Mouse (Mus musculus) midbrain, embryonic 16.5 days (tissue): ENCODE measurements around the gene Lrch1. TPM values are rescaled to one million over a fixed set of nuclear protein-coding genes. Genes with fewer than 3 reads are reported as not detected.

Source experiments
- ATAC-seq: fragments of 200-750 bp; cut with Nextera tagmentation; 2 replicates; pipeline ENCODE4 v1.8.0; 2017; ENCODE audit warnings: moderate TSS enrichment
- H3K27ac ChIP-seq: fragments of 300-500 bp; sonication (generic); 2 replicates; pipeline ENCODE4 v1.5.1; 2014; ENCODE audit warnings: mild to moderate bottlenecking, low read length, mixed read lengths
- H3K27me3 ChIP-seq: fragments of 300-500 bp; sonication (generic); 2 replicates; pipeline ENCODE4 v1.6.1; 2014; ENCODE audit warnings: low read depth, low read length, mixed read lengths; ENCODE audit not compliant: control insufficient read depth, insufficient read depth
- H3K36me3 ChIP-seq: fragments of 300-500 bp; sonication (generic); 2 replicates; pipeline ENCODE4 v1.6.1; 2014; ENCODE audit warnings: mild to moderate bottlenecking, low read length, moderate library complexity, mixed read lengths; ENCODE audit not compliant: control insufficient read depth, insufficient read depth
- H3K4me1 ChIP-seq: fragments of 300-500 bp; sonication (generic); 2 replicates; pipeline ENCODE4 v1.6.1; 2014; ENCODE audit warnings: mild to moderate bottlenecking, low read length, mixed read lengths; ENCODE audit not compliant: control insufficient read depth, insufficient read depth
- H3K4me2 ChIP-seq: fragments of 300-500 bp; sonication (generic); 2 replicates; pipeline ENCODE4 v1.6.1; 2014; ENCODE audit warnings: mild to moderate bottlenecking, low read length, mixed read lengths
- H3K4me3 ChIP-seq: fragments of 300-500 bp; sonication (generic); 2 replicates; pipeline ENCODE4 v1.5.1; 2014; ENCODE audit warnings: low read depth, mild to moderate bottlenecking, low read length, moderate library complexity, mixed read lengths
- H3K9ac ChIP-seq: fragments of 300-500 bp; sonication (generic); 2 replicates; pipeline ENCODE4 v1.6.1; 2014; ENCODE audit warnings: low read depth, low read length, mixed read lengths
- H3K9me3 ChIP-seq: fragments of 300-500 bp; sonication (generic); replicated peaks from 2 replicates; pipeline ENCODE4 v1.6.1; 2014; ENCODE audit warnings: mild to moderate bottlenecking, low read length, mixed read lengths; ENCODE audit not compliant: control insufficient read depth, poor library complexity, severe bottlenecking
- WGBS: fragments of 180-500 bp; shearing (Covaris S2); extraction: QIAGEN DNeasy Blood & Tissue Kit; methylation state at CpG from one replicate; pipeline ENCODE4 v1.1.7; 2014; 5-methylcytosine and 5-hydroxymethylcytosine counted together
- polyA plus RNA-seq: library from polyadenylated mRNA; unstranded; fragments of >200 nt; fragmentation: Nextera tagmentation; extraction: Ambion mirVana; gene quantifications from 2 replicates; pipeline ENCODE4 v1.2.1, GENCODE M21; 2015

The Lrch1 gene
- 19.7 and 19.9 TPM in 2 replicates for polyA plus RNA-seq

DNA sequence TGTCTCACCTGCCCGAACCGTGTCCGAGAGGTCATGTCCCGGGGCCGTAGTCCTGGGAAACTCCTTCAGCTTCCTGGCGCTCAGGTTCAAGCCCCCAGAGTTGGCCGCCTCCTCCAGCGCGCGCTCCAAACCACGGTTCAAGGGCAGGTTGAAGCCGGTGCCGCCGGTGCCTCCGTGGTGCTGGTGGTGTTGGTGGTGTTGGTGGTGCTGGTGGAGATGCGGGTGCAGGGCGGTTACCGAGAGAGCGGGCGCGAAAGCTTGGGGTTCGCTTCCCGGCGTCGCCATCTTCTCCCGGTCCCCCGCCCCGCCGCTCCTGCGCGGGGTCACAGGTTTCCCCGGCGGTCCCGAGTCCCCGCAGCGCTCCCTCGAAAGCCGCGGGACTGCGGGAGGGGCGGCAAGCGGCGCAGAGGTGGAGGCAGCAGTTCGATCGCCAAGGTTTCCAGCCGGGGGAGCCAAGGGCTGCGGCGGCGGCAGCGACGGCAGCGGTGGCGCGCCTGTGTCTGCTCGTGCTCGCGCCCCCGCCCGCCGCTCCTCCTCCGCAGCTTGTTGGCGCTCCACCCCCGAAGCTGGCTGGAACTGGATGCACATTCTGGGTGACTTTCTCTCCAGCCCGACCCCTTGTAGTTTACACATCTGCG is at the start of gene Lrch1:
TSS of gene Lrch1 (minus strand) at position 501 of the 638 bp plus-strand sequence.
- Histone ChIP-seq H3K27ac (peak within 1 kb of the TSS; percentile 96), H3K36me3 (peaks cover under 1% of the 10 kb centered on the region; the same call in 1 of the 2 replicates), H3K27me3 (no peaks in the 10 kb centered on the region), H3K9me3 (no peaks in the 10 kb centered on the region), H3K4me3 (peak within 1 kb of the TSS; percentile 98), H3K9ac (peak within 1 kb of the TSS; percentile 97), H3K4me2 (peak within 1 kb of the TSS; percentile 92), H3K4me1 (peaks cover 29% of the 10 kb centered on the region)
- ATAC-seq: peak; percentile 80
- under 1% methylated on average over 54 of the region's 65 CpGs for WGBS

DNA sequence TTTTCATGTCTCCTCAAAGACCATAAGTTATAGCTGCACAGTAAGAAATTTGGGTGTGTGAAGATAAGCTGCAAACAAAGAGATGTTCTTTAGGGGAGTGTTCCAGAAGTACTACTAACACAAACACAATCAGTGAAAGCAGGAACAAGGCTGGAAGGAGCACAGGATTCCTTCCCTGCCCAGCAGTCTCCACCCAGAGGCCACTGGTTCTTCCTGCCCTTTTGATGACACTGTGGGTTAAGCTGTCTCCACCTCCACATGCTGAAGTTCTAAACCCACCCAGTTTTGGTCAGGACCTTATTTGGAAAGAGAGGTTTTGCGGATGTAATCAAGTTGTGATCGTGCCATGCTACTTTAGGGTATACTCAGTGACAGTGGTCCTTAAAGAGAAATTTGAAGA is 49.4 kb upstream of the Lrch1 start:
- no peak overlapping the region for H3K9ac ChIP-seq
- 93% methylated on average over 2 of the region's 2 CpGs for WGBS
- no peak overlapping the region for H3K27ac ChIP-seq
- ATAC-seq: no peak
- H3K4me1 ChIP-seq: no peaks in the 10 kb centered on the region
- H3K4me3 ChIP-seq: no peak overlapping the region
- no peaks in the 10 kb centered on the region for H3K36me3 ChIP-seq
- H3K9me3 ChIP-seq: no peaks in the 10 kb centered on the region
- H3K27me3 ChIP-seq: no peaks in the 10 kb centered on the region
- H3K4me2 ChIP-seq: no peak overlapping the region

DNA sequence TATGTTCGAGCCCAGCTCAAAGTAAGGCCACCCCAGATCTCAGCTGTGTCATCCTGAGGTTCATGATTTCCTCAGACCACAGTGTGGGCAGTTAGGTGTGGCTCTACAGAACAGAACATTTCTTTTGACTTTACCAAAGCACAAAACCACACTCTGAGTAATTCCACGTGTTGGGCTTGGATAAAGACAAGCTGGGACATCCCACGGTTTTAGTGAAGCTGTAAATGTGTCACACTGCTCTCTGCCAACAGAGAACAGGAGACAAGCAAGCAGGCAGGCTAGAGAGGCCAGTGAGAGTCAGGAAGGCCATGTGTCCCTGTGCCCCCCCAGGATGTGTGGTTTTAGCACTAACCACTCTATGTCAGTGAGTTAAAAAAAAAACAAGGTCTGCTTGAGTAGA is 48.9 kb upstream of the Lrch1 start:
- Histone ChIP-seq H3K36me3 (no peaks in the 10 kb centered on the region), H3K4me1 (no peaks in the 10 kb centered on the region), H3K9me3 (no peaks in the 10 kb centered on the region), H3K27me3 (no peaks in the 10 kb centered on the region), H3K9ac (no peak overlapping the region), H3K4me3 (no peak overlapping the region), H3K27ac (no peak overlapping the region), H3K4me2 (no peak overlapping the region)
- no peak for ATAC-seq
- WGBS: 79% methylated on average over 3 of the region's 3 CpGs

DNA sequence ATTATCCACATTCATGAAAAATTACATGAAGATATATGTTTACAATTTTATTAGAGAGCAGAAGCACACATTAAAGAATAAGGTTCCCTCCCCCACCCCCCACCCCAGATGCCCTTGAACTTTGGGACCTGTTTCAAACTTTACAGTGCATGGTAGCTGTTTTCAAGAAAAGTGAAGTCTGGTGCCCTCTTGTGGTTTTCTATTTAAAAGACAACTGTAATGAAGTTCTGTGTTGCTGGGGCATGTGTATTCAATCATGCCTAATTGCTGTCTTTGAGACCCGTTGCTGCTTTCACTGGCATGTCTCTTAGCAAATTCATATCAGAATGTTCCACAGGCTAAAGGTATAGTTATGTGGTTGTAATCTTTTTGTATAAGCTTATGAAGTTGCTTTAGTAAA is 42.8 kb upstream of the Lrch1 start:
- Histone ChIP-seq H3K4me3 (no peak overlapping the region), H3K9me3 (no peaks in the 10 kb centered on the region), H3K36me3 (no peaks in the 10 kb centered on the region), H3K27me3 (no peaks in the 10 kb centered on the region), H3K27ac (no peak overlapping the region), H3K4me2 (no peak overlapping the region), H3K9ac (no peak overlapping the region), H3K4me1 (no peaks in the 10 kb centered on the region)
- 10% methylated on average over 1 of the region's 1 CpGs for WGBS
- ATAC-seq: no peak

DNA sequence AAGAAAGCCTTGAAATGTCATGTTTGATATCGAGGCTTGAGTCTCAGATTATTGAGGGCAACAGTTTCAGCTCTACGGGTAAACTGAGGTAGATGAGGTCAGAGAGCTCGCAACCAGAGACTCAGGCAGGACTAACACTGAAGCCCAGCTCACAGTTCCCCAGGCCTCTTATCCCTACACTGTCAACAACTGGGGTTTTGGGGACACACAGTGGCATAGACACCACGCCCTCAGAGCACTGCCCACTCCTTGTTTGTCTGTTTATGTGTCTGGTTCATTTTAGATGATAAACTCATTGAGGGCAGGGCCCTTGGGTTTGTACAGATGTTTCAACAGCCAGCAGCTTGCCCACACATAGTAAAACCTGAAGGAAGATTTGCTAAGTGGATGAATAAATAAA is 42.2 kb upstream of the Lrch1 start:
- 92% methylated on average over 4 of the region's 4 CpGs for WGBS
- no peak overlapping the region for H3K27ac ChIP-seq
- no peak overlapping the region for H3K4me2 ChIP-seq
- no peaks in the 10 kb centered on the region for H3K36me3 ChIP-seq
- no peak overlapping the region for H3K4me3 ChIP-seq
- no peak for ATAC-seq
- no peak overlapping the region for H3K9ac ChIP-seq
- no peaks in the 10 kb centered on the region for H3K9me3 ChIP-seq
- H3K27me3 ChIP-seq: no peaks in the 10 kb centered on the region
- H3K4me1 ChIP-seq: no peaks in the 10 kb centered on the region

DNA sequence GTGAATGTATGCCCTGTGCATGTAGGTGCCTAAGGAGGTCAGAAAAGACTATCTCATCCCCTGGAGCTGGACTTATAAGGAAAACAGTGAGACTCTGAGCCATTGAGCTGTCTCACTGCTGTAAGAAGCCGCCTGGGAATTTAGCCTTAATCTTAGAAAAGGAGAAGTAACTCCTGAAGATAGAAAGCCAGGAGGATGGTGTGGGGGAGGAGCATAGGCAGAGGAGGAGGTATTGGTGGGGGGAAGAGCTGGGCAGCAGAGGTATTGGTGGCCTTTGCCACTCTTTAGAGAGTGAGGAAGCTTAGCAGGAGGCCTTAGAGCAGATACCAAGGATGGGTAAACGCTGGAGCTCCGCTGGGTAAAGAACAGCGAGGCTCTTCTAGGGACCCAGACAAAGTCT is 41.6 kb upstream of the Lrch1 start:
- Histone ChIP-seq H3K4me2 (no peak overlapping the region), H3K36me3 (no peaks in the 10 kb centered on the region), H3K9ac (no peak overlapping the region), H3K4me1 (no peaks in the 10 kb centered on the region), H3K4me3 (no peak overlapping the region), H3K27me3 (no peaks in the 10 kb centered on the region), H3K27ac (no peak overlapping the region), H3K9me3 (no peaks in the 10 kb centered on the region)
- no peak for ATAC-seq
- WGBS: 39% methylated on average over 4 of the region's 4 CpGs

DNA sequence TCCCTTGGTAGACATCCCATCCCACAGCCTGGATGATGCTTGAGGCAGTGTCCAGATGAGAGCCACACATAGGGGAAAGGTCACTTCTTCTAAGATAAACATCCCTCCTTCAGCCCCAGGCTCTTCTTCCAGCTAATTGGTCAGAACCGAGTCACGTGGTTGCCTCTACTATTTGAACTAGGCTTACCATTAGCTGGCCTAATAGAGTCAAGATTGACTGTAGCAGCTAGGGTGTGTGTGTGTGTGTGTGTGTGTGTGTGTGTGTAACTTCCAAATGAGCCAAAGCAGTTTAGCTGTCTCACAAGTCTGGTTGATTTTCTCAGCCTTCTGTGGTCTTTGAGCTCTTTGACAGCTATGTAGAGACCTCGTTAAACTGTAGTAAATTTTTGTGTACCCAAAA is 38.9 kb upstream of the Lrch1 start:
- 79% methylated on average over 3 of the region's 3 CpGs for WGBS

DNA sequence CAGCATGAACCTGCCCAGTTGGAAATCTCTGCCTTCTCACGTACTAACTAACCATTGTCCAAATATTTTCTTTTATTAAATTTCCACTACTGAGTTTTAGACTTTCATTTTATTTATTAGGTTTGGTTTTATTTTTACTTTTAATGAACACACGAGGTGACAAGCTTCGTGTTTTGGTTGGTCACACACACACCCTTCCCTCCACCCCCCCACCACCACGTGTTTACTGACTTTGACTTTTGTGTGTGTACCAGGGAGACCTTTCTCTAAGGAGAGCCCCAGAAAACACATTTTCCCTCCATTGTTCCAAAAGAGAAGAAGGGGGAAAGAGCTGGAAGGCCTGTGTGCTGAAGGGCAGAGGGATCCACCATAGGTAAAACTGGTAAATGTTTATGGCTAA is 38.0 kb upstream of the Lrch1 start:
- no peak overlapping the region for H3K4me3 ChIP-seq
- 52% methylated on average over 4 of the region's 4 CpGs for WGBS
- ATAC-seq: no peak

More for the DNA sequence above, 38.9 kb upstream of the Lrch1 start:
- no peaks in the 10 kb centered on the region for H3K27me3 ChIP-seq
- no peak overlapping the region for H3K4me2 ChIP-seq
- H3K9ac ChIP-seq: no peak overlapping the region
- H3K27ac ChIP-seq: no peak overlapping the region
- ATAC-seq: no peak
- H3K4me3 ChIP-seq: no peak overlapping the region
- no peaks in the 10 kb centered on the region for H3K36me3 ChIP-seq
- no peaks in the 10 kb centered on the region for H3K9me3 ChIP-seq
- H3K4me1 ChIP-seq: no peaks in the 10 kb centered on the region

DNA sequence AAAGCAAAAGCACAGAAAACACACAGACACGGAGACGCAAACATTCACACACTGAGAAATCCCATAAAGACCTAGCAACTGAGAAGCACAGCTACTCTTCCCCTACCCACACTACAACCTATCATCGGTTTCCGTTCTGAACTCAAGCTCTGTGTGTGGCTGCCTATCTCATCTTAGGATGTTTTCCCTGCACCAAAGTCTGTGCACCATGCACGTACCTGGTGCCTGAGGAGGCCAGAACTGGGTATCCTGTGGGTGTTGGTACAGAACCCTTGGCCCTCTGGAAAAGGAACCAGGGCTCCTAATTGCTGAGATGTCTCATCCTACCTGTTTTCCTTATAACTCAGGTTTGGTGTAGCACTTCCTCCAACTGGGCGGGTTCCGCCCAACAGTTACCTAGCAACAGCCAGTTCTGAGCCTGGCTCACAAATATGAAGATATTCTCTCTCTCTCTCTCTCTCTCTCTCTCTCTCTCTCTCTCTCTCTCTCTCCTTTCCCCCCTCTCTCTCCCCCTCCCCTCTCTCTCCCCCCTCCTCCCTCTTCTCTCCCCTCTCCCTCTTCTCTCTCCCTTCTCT is 37.2 kb upstream of the Lrch1 start:
- Histone ChIP-seq H3K36me3 (no peaks in the 10 kb centered on the region), H3K27me3 (no peaks in the 10 kb centered on the region), H3K4me2 (no peak overlapping the region), H3K9ac (no peak overlapping the region), H3K9me3 (no peaks in the 10 kb centered on the region), H3K4me1 (no peaks in the 10 kb centered on the region), H3K27ac (no peak overlapping the region), H3K4me3 (no peak overlapping the region)
- ATAC-seq: no peak
- WGBS: 78% methylated on average over 7 of the region's 7 CpGs

More for the DNA sequence above, 38.0 kb upstream of the Lrch1 start:
- Histone ChIP-seq H3K9me3 (no peaks in the 10 kb centered on the region), H3K27me3 (no peaks in the 10 kb centered on the region), H3K4me1 (no peaks in the 10 kb centered on the region), H3K36me3 (no peaks in the 10 kb centered on the region), H3K9ac (no peak overlapping the region), H3K4me2 (no peak overlapping the region), H3K27ac (no peak overlapping the region)
